Mouse (Mus musculus) hindbrain, embryonic 10.5 days (tissue): ENCODE results near the gene Nfib. TPM values are rescaled to one million over a fixed set of nuclear protein-coding genes. Genes with fewer than 3 reads are reported as not detected.

Experiments used
- DNase-seq: peaks from one replicate; pipeline ENCODE4 v3.0.0-alpha.2; 2017; ENCODE audit warnings: low spot score
- H3K27ac ChIP-seq: fragments of 300-500 bp; sonication (generic); 2 replicates; pipeline ENCODE4 v1.5.1; 2016; ENCODE audit warnings: mild to moderate bottlenecking, moderate library complexity
- H3K27me3 ChIP-seq: fragments of 300-500 bp; sonication (generic); 2 replicates; pipeline ENCODE4 v1.6.1; 2016; ENCODE audit warnings: mild to moderate bottlenecking; ENCODE audit not compliant: poor library complexity, insufficient read depth, severe bottlenecking
- H3K36me3 ChIP-seq: fragments of 300-500 bp; sonication (generic); 2 replicates; pipeline ENCODE4 v1.6.1; 2016; ENCODE audit warnings: mild to moderate bottlenecking, moderate library complexity
- H3K4me1 ChIP-seq: fragments of 300-500 bp; sonication (generic); replicated peaks from 2 replicates; pipeline ENCODE4 v1.6.1; 2016; ENCODE audit warnings: mild to moderate bottlenecking
- H3K4me3 ChIP-seq: fragments of 300-500 bp; sonication (generic); 2 replicates; pipeline ENCODE4 v1.5.1; 2016; ENCODE audit warnings: mild to moderate bottlenecking, moderate library complexity
- H3K9me3 ChIP-seq: fragments of 300-500 bp; sonication (generic); 2 replicates; pipeline ENCODE4 v1.6.1; 2016; ENCODE audit warnings: mild to moderate bottlenecking, moderate library complexity
- WGBS: fragments of 180-500 bp; shearing (Covaris S2); methylation state at CpG from one replicate; pipeline ENCODE4 v1.1.7; 2016; 5-methylcytosine and 5-hydroxymethylcytosine counted together
- polyA plus RNA-seq: library from polyadenylated mRNA; unstranded; fragments of >200 nt; fragmentation: Nextera tagmentation; extraction: Ambion mirVana; gene quantifications from 2 replicates; pipeline ENCODE4 v1.2.1, GENCODE M21; 2016

Gene Nfib
- polyA plus RNA-seq, 1 experiment from 2014 or later = 17.3 TPM

GRCm38 (mm10) chr4:82252054-82252453 is 453.5 kb downstream of the Nfib start:
- Histone ChIP-seq H3K4me3 (no peak overlapping the region), H3K4me1 (no peaks in the 10 kb centered on the region), H3K36me3 (no peaks in the 10 kb centered on the region), H3K9me3 (no peaks in the 10 kb centered on the region), H3K27ac (no peak overlapping the region), H3K27me3 (no peaks in the 10 kb centered on the region)
- DNase-seq = no peak
- WGBS = 91% methylated on average over 8 of the region's 8 CpGs

GRCm38 (mm10) chr4:82250355-82250659 is 455.2 kb downstream of the Nfib start:
- H3K27ac ChIP-seq = no peak overlapping the region
- H3K4me3 ChIP-seq = no peak overlapping the region
- no peaks in the 10 kb centered on the region for H3K36me3 ChIP-seq
- H3K9me3 ChIP-seq = no peaks in the 10 kb centered on the region
- WGBS = 50% methylated on average over 5 of the region's 5 CpGs
- no peaks in the 10 kb centered on the region for H3K27me3 ChIP-seq
- DNase-seq = no peak
- no peaks in the 10 kb centered on the region for H3K4me1 ChIP-seq

- H3K4me3 ChIP-seq = no peak overlapping the region
- H3K36me3 ChIP-seq = no peaks in the 10 kb centered on the region
- no peak overlapping the region for H3K27ac ChIP-seq
- H3K27me3 ChIP-seq = no peaks in the 10 kb centered on the region
- WGBS = 79% methylated on average over 11 of the region's 11 CpGs
- H3K4me1 ChIP-seq = no peaks in the 10 kb centered on the region
- no peaks in the 10 kb centered on the region for H3K9me3 ChIP-seq
- no peak for DNase-seq
These were observed 455.8 kb downstream of the Nfib start for GRCm38 (mm10) chr4:82249518-82250354.

GRCm38 (mm10) chr4:82248961-82249360 is 456.6 kb downstream of the Nfib start:
- no peak overlapping the region for H3K27ac ChIP-seq
- H3K9me3 ChIP-seq = no peaks in the 10 kb centered on the region
- H3K36me3 ChIP-seq = no peaks in the 10 kb centered on the region
- no peaks in the 10 kb centered on the region for H3K4me1 ChIP-seq
- DNase-seq = no peak
- no peak overlapping the region for H3K4me3 ChIP-seq
- 93% methylated on average over 1 of the region's 1 CpGs for WGBS
- no peaks in the 10 kb centered on the region for H3K27me3 ChIP-seq

GRCm38 (mm10) chr4:82248031-82248430 is 457.5 kb downstream of the Nfib start:
- no peaks in the 10 kb centered on the region for H3K36me3 ChIP-seq
- no peak overlapping the region for H3K4me3 ChIP-seq
- 87% methylated on average over 5 of the region's 5 CpGs for WGBS

GRCm38 (mm10) chr4:82246290-82246689 is 459.3 kb downstream of the Nfib start:
- no peaks in the 10 kb centered on the region for H3K9me3 ChIP-seq
- no peak for DNase-seq
- no peaks in the 10 kb centered on the region for H3K4me1 ChIP-seq
- H3K27ac ChIP-seq = no peak overlapping the region
- no peaks in the 10 kb centered on the region for H3K27me3 ChIP-seq
- H3K4me3 ChIP-seq = no peak overlapping the region
- no peaks in the 10 kb centered on the region for H3K36me3 ChIP-seq
- 53% methylated on average over 2 of the region's 2 CpGs for WGBS

More at GRCm38 (mm10) chr4:82248031-82248430, 457.5 kb downstream of the Nfib start:
- no peaks in the 10 kb centered on the region for H3K4me1 ChIP-seq
- H3K27ac ChIP-seq = no peak overlapping the region
- H3K9me3 ChIP-seq = no peaks in the 10 kb centered on the region
- no peak for DNase-seq
- no peaks in the 10 kb centered on the region for H3K27me3 ChIP-seq

Other genes starting within 250 kb of the Nfib start
- gene Zdhhc21, start 154.2 kb upstream of the Nfib start, polyA plus RNA-seq = 15.4 and 15.7 TPM in 2 replicates
- gene Cer1, start 179.4 kb upstream of the Nfib start, polyA plus RNA-seq = not detected in 2 replicates